Mouse (Mus musculus) liver, adult 2 months (tissue): ENCODE measurements at regions not wholly inside any gene's neighbourhood (a gene's known extent, or its start where the extent isn't known, plus 50 kb on each side); places are given as distances from the start of the nearest gene placed in this dataset.

Experiments used
- DNase-seq: peaks from one replicate; pipeline ENCODE4 v3.0.0-alpha.2; 2011; ENCODE audit warnings: low read depth, low spot score; ENCODE audit errors: extremely low read depth
- H3K27ac ChIP-seq: fragments of 200-500 bp; replicated peaks from 2 replicates; pipeline ENCODE4 v1.5.1; 2012; ENCODE audit warnings: low read depth, mild to moderate bottlenecking, control low read depth, inconsistent platforms, low read length; ENCODE audit not compliant: insufficient read depth
- H3K27me3 ChIP-seq: fragments of 200-500 bp; 2 replicates; pipeline ENCODE4 v1.6.1; 2012; ENCODE audit warnings: mild to moderate bottlenecking, moderate library complexity, low read length, inconsistent platforms; ENCODE audit not compliant: control insufficient read depth, insufficient read depth
- H3K36me3 ChIP-seq: fragments of 200-500 bp; 2 replicates; pipeline ENCODE4 v1.6.1; 2012; ENCODE audit warnings: low read length, inconsistent platforms; ENCODE audit not compliant: control insufficient read depth, insufficient read depth
- H3K4me1 ChIP-seq: fragments of 200-500 bp; 2 replicates; pipeline ENCODE4 v1.6.1; 2011; ENCODE audit warnings: low read length; ENCODE audit not compliant: control insufficient read depth, insufficient read depth
- H3K4me3 ChIP-seq: fragments of 200-500 bp; 2 replicates; pipeline ENCODE4 v1.5.1; 2011; ENCODE audit warnings: low read depth, mild to moderate bottlenecking, control low read depth, low read length, moderate library complexity; ENCODE audit not compliant: insufficient read depth
- H3K79me2 ChIP-seq: fragments of 200-500 bp; 2 replicates; pipeline ENCODE4 v1.6.1; 2012; ENCODE audit warnings: inconsistent platforms, mild to moderate bottlenecking, low read length, moderate library complexity; ENCODE audit not compliant: control insufficient read depth, insufficient read depth
- H3K9ac ChIP-seq: fragments of 200-500 bp; 2 replicates; pipeline ENCODE4 v1.6.1; 2012; ENCODE audit warnings: low read depth, mild to moderate bottlenecking, control low read depth, inconsistent platforms, low read length
- CTCF ChIP-seq: fragments of 200-500 bp; IDR thresholded peaks from 2 replicates; pipeline ENCODE4 v1.5.1; 2011; ENCODE audit warnings: low read depth, low read length, control low read depth
- POLR2A ChIP-seq: fragments of 200-500 bp; IDR thresholded peaks from 2 replicates; pipeline ENCODE4 v1.6.1; 2011; ENCODE audit warnings: low read length, control low read depth; ENCODE audit not compliant: insufficient read depth; ENCODE audit errors: extremely low read depth
- WGBS: fragments of 180-500 bp; shearing (Covaris S2); methylation state at CpG from one replicate; pipeline ENCODE4 v1.1.7; 2018; 5-methylcytosine and 5-hydroxymethylcytosine counted together

DNA sequence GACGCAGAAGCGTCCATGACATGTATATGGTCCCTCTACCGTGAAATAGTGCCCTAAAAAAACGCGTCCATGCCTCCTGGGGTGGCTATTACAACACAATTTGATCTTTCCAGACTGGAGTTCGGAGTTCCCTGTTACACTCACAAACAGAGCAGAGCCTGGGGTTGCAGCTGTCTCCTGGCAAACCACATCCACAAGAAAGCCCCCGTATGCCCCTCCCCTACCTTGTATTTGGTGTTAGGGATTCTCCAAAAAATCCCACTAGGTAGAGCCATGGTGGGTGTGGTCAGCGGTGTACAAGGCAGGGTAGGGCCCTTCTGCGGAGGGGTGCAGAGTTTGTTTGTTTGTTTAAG, 70.0 kb downstream of the Tnp1 start:
- H3K36me3 ChIP-seq = no peaks in the 10 kb centered on the region
- H3K9ac ChIP-seq = no peak overlapping the region
- no peak overlapping the region for H3K27ac ChIP-seq
- 25% methylated on average over 9 of the region's 9 CpGs for WGBS
- H3K79me2 ChIP-seq = no peaks in the 10 kb centered on the region
- TF ChIP-seq CTCF = no peak
- TF ChIP-seq POLR2A = no peak
- H3K4me3 ChIP-seq = no peak overlapping the region
- peak; percentile 6 for DNase-seq
- H3K27me3 ChIP-seq = 0 out of 2 replicates have a peak, but pooled peaks cover 3% of the 10 kb centered on the region
- H3K4me1 ChIP-seq = no peaks in the 10 kb centered on the region

DNA sequence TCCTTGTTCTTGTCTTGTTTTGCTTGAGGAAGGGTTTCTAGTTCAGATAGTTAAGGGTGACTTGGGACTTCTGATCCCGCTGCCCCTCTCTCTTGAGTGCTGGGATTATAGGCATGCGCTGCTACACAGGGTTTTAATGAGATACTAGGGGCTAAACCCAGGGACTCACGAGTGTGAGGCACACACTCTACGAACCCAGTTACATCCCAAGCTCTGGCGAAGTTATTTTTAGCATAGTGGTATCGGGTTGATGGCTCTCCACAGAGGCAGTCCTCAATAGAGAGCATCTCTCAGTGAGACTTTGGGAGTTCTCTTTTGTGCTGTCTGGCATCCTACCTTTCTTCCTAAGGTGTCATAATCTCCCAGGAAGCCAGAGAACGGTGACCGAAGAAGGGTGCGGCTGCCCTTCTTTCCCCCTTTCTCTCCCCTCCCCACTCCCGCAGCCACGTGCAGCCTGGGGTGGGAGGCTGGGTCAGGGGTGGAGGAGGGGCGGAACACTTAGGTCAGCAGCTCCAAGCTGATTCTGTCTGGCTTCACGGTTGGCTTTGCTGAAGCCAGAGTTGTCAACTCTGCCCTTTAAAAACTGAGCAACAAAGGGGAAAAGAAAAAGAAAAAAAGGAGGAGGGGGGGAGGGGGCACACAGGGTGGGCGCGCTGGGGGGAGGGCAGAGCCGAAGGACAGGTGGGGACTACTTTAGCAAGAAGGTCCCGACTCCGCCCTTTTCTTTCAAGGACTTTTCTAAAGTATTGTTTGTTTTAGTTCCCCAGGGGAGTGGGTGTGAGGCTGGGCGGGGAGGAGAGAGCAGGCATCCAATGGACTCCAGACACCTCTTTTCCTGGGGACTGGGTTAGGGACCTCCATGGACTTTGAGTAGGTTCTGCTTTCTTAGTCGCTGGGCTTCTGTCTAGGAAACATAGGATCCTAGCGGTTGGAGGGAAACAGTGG, 70.4 kb upstream of the Igfbp5 start:
- 0 out of 2 replicates have a peak, but pooled peaks cover 3% of the 10 kb centered on the region for H3K27me3 ChIP-seq
- no peak overlapping the region for H3K4me3 ChIP-seq
- no peak for DNase-seq
- no peak overlapping the region for H3K27ac ChIP-seq
- H3K4me1 ChIP-seq = no peaks in the 10 kb centered on the region
- no peak overlapping the region for H3K9ac ChIP-seq
- TF ChIP-seq POLR2A = no peak
- TF ChIP-seq CTCF = no peak
- H3K36me3 ChIP-seq = no peaks in the 10 kb centered on the region
- no peaks in the 10 kb centered on the region for H3K79me2 ChIP-seq
- WGBS = 29% methylated on average over 21 of the region's 21 CpGs

GRCm38 (mm10) chr1:72944221-72944620, 69.5 kb upstream of the Igfbp5 start:
- 0 out of 2 replicates have a peak, but pooled peaks cover 3% of the 10 kb centered on the region for H3K27me3 ChIP-seq
- DNase-seq = no peak
- H3K9ac ChIP-seq = no peak overlapping the region
- WGBS = 64% methylated on average over 3 of the region's 3 CpGs
- no peaks in the 10 kb centered on the region for H3K4me1 ChIP-seq
- no peaks in the 10 kb centered on the region for H3K36me3 ChIP-seq
- H3K79me2 ChIP-seq = no peaks in the 10 kb centered on the region
- TF ChIP-seq CTCF (no peak), POLR2A (no peak)
- H3K4me3 ChIP-seq = no peak overlapping the region
- H3K27ac ChIP-seq = no peak overlapping the region

GRCm38 (mm10) chr1:72943082-72943481, 68.4 kb upstream of the Igfbp5 start:
- no peak overlapping the region for H3K4me3 ChIP-seq
- H3K9ac ChIP-seq = no peak overlapping the region
- DNase-seq = no peak
- H3K79me2 ChIP-seq = no peaks in the 10 kb centered on the region
- no peak overlapping the region for H3K27ac ChIP-seq
- H3K36me3 ChIP-seq = no peaks in the 10 kb centered on the region
- WGBS = 86% methylated on average over 1 of the region's 1 CpGs
- TF ChIP-seq POLR2A (no peak), CTCF (no peak)
- no peaks in the 10 kb centered on the region for H3K4me1 ChIP-seq
- 0 out of 2 replicates have a peak, but pooled peaks cover 3% of the 10 kb centered on the region for H3K27me3 ChIP-seq

DNA sequence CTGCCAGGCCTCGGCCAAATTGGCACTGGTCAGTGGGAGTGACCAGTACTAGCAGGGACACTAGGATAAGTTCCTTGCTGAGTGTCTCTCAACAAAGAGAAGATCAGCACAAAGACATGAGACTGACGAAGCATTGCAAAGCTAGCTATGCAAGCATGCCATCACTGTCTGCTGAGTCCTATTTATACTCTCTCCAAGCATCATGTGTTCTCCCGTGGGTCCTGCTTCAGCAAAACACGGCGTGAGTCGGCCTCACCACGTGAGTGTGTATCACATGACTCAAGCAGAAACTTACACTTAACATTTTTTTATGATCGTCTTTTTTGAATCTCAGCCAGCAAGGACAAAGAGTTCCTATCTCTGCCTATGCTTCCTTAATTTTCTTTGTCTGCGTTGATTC, 67.7 kb upstream of the Igfbp5 start:
- 80% methylated on average over 9 of the region's 9 CpGs for WGBS
- H3K9ac ChIP-seq = no peak overlapping the region
- no peaks in the 10 kb centered on the region for H3K79me2 ChIP-seq
- 0 out of 2 replicates have a peak, but pooled peaks cover 3% of the 10 kb centered on the region for H3K27me3 ChIP-seq
- TF ChIP-seq POLR2A (no peak), CTCF (no peak)
- no peaks in the 10 kb centered on the region for H3K36me3 ChIP-seq
- no peak overlapping the region for H3K4me3 ChIP-seq
- DNase-seq = no peak
- H3K27ac ChIP-seq = no peak overlapping the region
- no peaks in the 10 kb centered on the region for H3K4me1 ChIP-seq

GRCm38 (mm10) chr1:72939948-72940347, 65.3 kb upstream of the Igfbp5 start:
- TF ChIP-seq CTCF (no peak), POLR2A (no peak)
- Histone ChIP-seq H3K4me3 (no peak overlapping the region), H3K27ac (no peak overlapping the region), H3K4me1 (no peaks in the 10 kb centered on the region), H3K27me3 (no peaks in the 10 kb centered on the region), H3K9ac (no peak overlapping the region), H3K36me3 (no peaks in the 10 kb centered on the region), H3K79me2 (no peaks in the 10 kb centered on the region)
- no peak for DNase-seq
- WGBS = 88% methylated on average over 1 of the region's 1 CpGs
